8 mouse cellular contexts compared by ENCODE assay signal in genomic region chr7:64872743-64873241, GRCm38 (mm10). TPM values are rescaled to one million over a fixed set of nuclear protein-coding genes. Genes with fewer than 3 reads are reported as not detected.
DNase-seq lines count a peak whose midpoint lies in the region; ATAC-seq and TF ChIP-seq lines count a peak whose summit lies in the region.

Nsmce3 (minus strand) TSS chr7:64872997.

- DNase-seq in gastrocnemius, adult 8-10 months (ENCODE audit: low spot score in 2 of 2): peak; percentile 90 to 93
- DNase-seq in hindlimb bud, embryonic 11.5 days (ENCODE audit: extremely low spot score, low read depth, low spot score): peak; percentile 72
- peak; percentile 88 to 95 for DNase-seq in left cerebral cortex, adult 8-10 months (ENCODE audit: low spot score in 2 of 2)
- peak; percentile 97 to 98 for DNase-seq in right cerebral cortex, postnatal 10 days (ENCODE audit: low spot score in 2 of 2)
- peak; percentile 98 for DNase-seq in urinary bladder, postnatal 25 days (ENCODE audit: low spot score)

- peaks cover 6% of the 10 kb centered on the region for H3K36me3 ChIP-seq in megakaryocyte, embryonic 14.5 days (replicated peaks; ENCODE audit: low read length)

- H3K4me3 ChIP-seq in cortical plate, adult 2 months (ENCODE audit: insufficient read depth, low read length): peak within 1 kb of the TSS; percentile 90
- peak within 1 kb of the TSS; percentile 99 for H3K4me3 ChIP-seq in megakaryocyte, embryonic 14.5 days (replicated peaks)

- H3K27ac ChIP-seq in cortical plate, adult 2 months (ENCODE audit: insufficient read depth, low read length): peak within 1 kb of the TSS; percentile 75

- no peak for TF ChIP-seq CTCF in cortical plate, adult 2 months (IDR thresholded peaks at IDR 0.05; ENCODE audit: extremely low read depth, insufficient read depth, low read length)

- H3K9me3 ChIP-seq in megakaryocyte, embryonic 14.5 days: no peaks in the 10 kb centered on the region

- H3K27me3 ChIP-seq in megakaryocyte, embryonic 14.5 days (replicated peaks): peaks cover 3% of the 10 kb centered on the region

- ATAC-seq in activated CD4-positive, CD25-positive, alpha-beta regulatory T cell, adult 4 months: peak; percentile 88

- TF ChIP-seq POLR2A in cortical plate, adult 2 months (IDR thresholded peaks at IDR 0.05; ENCODE audit: extremely low read depth, insufficient read depth, low read length): peak; percentile 78

- H3K4me1 ChIP-seq in cortical plate, adult 2 months (ENCODE audit: control insufficient read depth, insufficient read depth, low read length): peaks cover 10% of the 10 kb centered on the region
- peaks cover 32% of the 10 kb centered on the region for H3K4me1 ChIP-seq in megakaryocyte, embryonic 14.5 days

RNA-seq across cellular contexts. Expression of gene Nsmce3, which starts in this region (rescaled TPM):
- polyA plus RNA-seq in activated CD4-positive, CD25-positive, alpha-beta regulatory T cell, adult 4 months (2017; shearing (Covaris generic)): 1 to 10 TPM; 3.7 to 4.2 TPM
- polyA plus RNA-seq in cortical plate, adult 2 months (2012; rRNA removed): 8.9 and 9.4 TPM in 2 replicates
- 1 to 10 TPM; 2.3 to 2.9 (median 2.6) TPM for total RNA-seq in gastrocnemius, adult 8-10 months (2022)
- total RNA-seq in left cerebral cortex, adult 8-10 months (2022): 10 to 100 TPM; 10.9 to 12.4 (median 11.6) TPM
- polyA plus RNA-seq in megakaryocyte, embryonic 14.5 days (2012; ENCODE audit: insufficient read depth, low replicate concordance): 2.8 and 7.6 TPM in 2 replicates

Comparison
In these comparisons a context has a peak if more than half of its experiments do, and no peak if none do; other contexts are left out.
1. Peak in every context shown above with its lines: DNase-seq, ATAC-seq, H3K4me3 ChIP-seq and H3K27ac ChIP-seq.